Mouse (Mus musculus) spleen, adult 2 months (tissue): ENCODE data around the gene Nrm.
A peak's percentile ranks its signal among the peaks of the same experiment; 100 is the strongest.

Experiments used
- CTCF ChIP-seq: fragments of 200-500 bp; IDR thresholded peaks from 2 replicates; pipeline ENCODE4 v1.5.1; 2011; ENCODE audit warnings: mild to moderate bottlenecking, inconsistent platforms; ENCODE audit not compliant: insufficient read depth, insufficient read length, insufficient replicate concordance; ENCODE audit errors: extremely low read depth
- POLR2A ChIP-seq: fragments of 200-500 bp; IDR thresholded peaks from 2 replicates; pipeline ENCODE4 v1.6.1; 2011; ENCODE audit warnings: low read depth, low read length, inconsistent platforms

DNA sequence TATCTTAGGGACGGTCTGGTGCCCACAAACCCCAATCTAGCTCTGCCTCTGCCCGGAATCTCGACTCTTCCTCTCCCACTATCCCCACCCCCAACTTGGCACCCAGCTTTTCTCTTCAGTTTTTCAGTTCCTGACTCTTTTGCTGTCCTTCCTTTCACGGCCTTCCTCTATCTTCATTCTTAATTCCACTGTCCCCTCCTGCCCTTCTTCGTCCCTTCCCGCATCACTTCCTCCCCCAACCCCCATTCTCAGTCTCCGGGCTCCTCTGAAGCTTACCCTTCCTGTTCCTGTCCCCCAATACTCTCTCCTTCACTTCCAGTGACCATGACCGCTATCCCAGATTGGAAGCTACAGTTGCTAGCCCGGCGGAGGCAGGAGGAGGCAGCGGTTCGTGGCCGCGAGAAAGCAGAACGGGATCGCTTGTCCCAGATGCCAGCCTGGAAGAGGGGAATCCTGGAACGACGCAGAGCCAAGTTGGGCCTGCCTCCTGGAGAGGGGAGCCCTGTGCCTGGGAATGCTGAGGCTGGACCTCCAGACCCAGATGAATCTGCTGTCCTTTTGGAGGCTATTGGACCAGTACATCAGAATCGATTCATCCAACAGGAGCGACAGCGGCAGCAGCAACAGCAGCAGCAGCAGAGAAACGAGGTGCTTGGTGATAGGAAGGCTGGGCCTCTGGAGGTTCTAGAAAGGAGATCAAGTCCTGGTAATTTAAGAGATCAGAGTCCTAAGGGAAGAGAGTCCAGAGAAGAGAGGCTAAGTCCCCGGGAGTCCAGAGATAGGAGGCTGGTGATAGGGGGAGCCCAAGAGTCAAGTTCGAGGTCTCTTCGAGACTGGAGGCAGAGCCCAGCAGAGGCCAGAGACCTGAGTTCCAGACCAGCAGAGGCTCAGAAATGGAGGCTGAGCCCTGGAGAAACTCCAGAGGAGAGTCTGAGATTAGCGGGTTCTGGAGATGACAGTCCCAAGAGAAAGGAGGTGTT is 6.1 kb downstream of the Nrm start:
- TF ChIP-seq CTCF = 0 out of 2 replicates have a peak, but pooled peaks have one; percentile 32
- TF ChIP-seq POLR2A = no peak; the same call in 1 of the 2 replicates
